Mouse (Mus musculus) liver, embryonic 14.5 days (tissue): ENCODE measurements at regions not wholly inside any gene's neighbourhood (a gene's known extent, or its start where the extent isn't known, plus 50 kb on each side); places are given as distances from the start of the nearest gene placed in this dataset.

Experiments
- CTCF ChIP-seq: IDR thresholded peaks from 2 replicates; pipeline ENCODE4 v1.5.1; 2016; ENCODE audit warnings: antibody characterized with exemption, low read depth, control low read depth
- EP300 ChIP-seq: IDR thresholded peaks from 2 replicates; pipeline ENCODE4 v1.6.1; 2016; ENCODE audit warnings: antibody characterized with exemption, low read depth

DNA sequence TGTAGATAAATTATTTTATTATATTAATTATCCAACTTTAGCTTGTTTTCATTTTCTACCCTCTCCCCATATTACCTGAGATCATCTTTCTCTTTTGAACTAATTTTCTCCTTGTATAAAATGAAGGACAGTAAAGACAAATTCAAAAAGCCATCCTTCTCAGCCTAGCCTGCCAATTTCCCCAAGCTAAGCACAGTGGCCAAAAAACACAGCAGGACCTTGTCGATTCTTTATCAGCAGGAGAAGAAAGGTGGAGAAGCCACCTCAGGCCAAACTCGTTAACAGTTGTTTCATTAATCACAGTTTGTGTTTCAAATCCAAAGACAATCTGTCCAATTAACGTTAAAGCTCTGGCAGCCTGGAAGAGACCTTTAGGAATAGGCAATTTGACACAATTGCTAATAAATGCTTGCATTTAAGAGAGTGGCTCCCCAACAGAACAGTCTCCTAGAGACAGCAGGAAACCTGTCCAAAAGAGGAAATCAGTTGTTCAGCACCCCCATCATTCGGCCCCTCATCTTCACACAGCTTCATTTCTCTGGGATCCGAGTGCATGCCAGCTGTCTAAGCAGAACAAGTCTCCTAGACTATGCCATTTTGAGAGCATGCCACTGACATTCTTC is 135.7 kb upstream of the Tlr4 start:
- TF ChIP-seq CTCF (no peak), EP300 (no peak)
